Mouse (Mus musculus): ENCODE measurements around the gene Llph. TPM values are rescaled to one million over a fixed set of nuclear protein-coding genes. Genes with fewer than 3 reads are reported as not detected.
"Not testable (repeated sequence)": the region's sequence is repeated elsewhere in the genome, so short reads cannot be mapped to it uniquely, and the experiment has no call there.

The Llph gene
- polyA plus RNA-seq, 2 experiments: 34.6 to 50.9 TPM

DNA sequence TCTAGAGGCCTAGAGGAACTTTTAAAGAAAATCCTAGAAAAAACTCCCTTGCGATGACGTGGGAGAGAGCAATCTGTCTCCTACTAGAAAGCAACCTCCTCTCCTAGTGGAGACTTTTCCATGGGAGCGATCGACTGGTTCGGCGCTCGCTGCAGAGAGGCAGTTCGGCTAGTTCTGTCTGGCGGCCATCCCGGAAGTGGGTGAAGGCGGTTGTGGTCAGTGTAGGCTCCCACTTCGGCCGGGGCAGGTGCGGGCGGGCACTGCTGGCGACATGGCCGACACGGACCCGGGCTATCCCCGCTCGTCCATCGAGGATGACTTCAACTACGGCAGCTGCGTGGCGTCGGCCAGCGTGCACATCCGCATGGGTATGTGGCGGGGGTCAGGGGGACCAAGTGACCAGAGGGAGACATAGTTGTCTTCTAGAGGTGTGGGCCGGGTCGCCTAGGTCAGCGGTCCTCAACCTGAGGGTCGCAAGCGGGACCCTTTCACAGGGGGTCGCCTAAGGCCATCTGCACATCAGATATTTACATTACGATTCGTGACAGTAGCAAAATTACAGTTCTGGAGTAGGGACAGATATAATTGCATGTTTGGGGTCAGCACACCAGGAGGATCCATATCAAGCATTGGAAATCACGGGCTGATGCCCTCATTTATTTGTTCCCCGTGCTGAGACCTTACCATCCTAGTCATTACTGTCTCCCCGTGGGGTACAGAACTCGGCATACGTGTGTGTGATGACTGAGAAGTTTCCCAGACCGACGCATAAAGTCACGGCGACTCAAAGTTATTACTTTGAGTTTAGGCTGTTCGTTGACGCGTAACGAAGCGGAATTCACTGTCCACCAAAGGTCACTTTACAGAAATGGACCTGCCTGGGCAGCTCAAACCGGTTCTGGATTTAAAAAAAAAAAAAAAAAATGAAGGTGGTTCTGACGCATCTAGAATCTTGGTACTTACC, 18.0 kb upstream of the Llph start:
- peak overlapping the region; percentile 77 for H3K9ac ChIP-seq (ENCODE audit: low read depth, low read length, severe bottlenecking)
- TF ChIP-seq POLR2A (IDR thresholded peaks at IDR 0.05; ENCODE audit: borderline replicate concordance, extremely low read depth, insufficient read depth, insufficient read length): no peak
- 3% methylated on average over 53 of the region's 53 CpGs for WGBS
- DNase-seq (ENCODE audit: low spot score) (peak; percentile 92), ATAC-seq (ENCODE audit: low FRiP score, low read depth) (peak; percentile 87)
- H3K4me1 ChIP-seq (ENCODE audit: control insufficient read depth, insufficient read depth, low read length): no peaks in the 10 kb centered on the region; the same call in none of the 2 replicates
- H3K9me3 ChIP-seq (ENCODE audit: control insufficient read depth, low read length): peaks cover 8% of the 10 kb centered on the region
- H3K4me3 ChIP-seq (replicated peaks; ENCODE audit: low read length): peak overlapping the region; percentile 95
- H3K27ac ChIP-seq (replicated peaks; ENCODE audit: low read depth, low read length): no peak overlapping the region
- H3K4me2 ChIP-seq (replicated peaks; ENCODE audit: low read depth, low read length, severe bottlenecking): peak overlapping the region; percentile 77
- no peaks in the 10 kb centered on the region for H3K27me3 ChIP-seq (ENCODE audit: control insufficient read depth, insufficient read depth, low read length)
- no peaks in the 10 kb centered on the region for H3K36me3 ChIP-seq (ENCODE audit: control insufficient read depth, insufficient read depth, low read length)

DNA sequence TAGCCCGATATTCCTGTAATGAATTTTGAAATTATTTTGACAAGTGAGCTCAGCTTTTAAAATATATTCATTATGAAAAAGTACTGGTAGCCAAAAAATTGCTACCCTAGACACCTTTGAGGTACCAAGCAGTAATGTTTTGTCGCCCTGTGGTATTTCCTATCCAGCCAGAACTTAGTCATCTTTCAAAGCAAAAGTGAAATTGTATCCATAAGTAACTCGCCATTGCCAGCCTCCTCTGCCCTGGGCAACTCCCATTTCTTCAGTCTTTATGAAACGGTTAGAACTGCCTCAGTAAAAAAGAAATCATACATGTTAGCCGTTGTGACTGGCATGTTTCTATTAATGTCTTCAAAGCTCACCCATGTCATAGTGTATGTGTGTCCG, 17.3 kb upstream of the Llph start:
- 57% methylated on average over 6 of the region's 6 CpGs for WGBS
- Histone ChIP-seq H3K9ac (ENCODE audit: low read depth, low read length, severe bottlenecking) (peak overlapping the region; percentile 77), H3K4me1 (ENCODE audit: control insufficient read depth, insufficient read depth, low read length) (no peaks in the 10 kb centered on the region; the same call in none of the 2 replicates), H3K4me3 (replicated peaks; ENCODE audit: low read length) (peak overlapping the region; percentile 95), H3K36me3 (ENCODE audit: control insufficient read depth, insufficient read depth, low read length) (no peaks in the 10 kb centered on the region), H3K4me2 (replicated peaks; ENCODE audit: low read depth, low read length, severe bottlenecking) (peak overlapping the region; percentile 77), H3K27me3 (ENCODE audit: control insufficient read depth, insufficient read depth, low read length) (no peaks in the 10 kb centered on the region), H3K27ac (replicated peaks; ENCODE audit: low read depth, low read length) (no peak overlapping the region), H3K9me3 (ENCODE audit: control insufficient read depth, low read length) (peaks cover 8% of the 10 kb centered on the region)
- TF ChIP-seq POLR2A (IDR thresholded peaks at IDR 0.05; ENCODE audit: borderline replicate concordance, extremely low read depth, insufficient read depth, insufficient read length): no peak
- ATAC-seq (ENCODE audit: low FRiP score, low read depth) (no peak), DNase-seq (ENCODE audit: low spot score) (no peak)

DNA sequence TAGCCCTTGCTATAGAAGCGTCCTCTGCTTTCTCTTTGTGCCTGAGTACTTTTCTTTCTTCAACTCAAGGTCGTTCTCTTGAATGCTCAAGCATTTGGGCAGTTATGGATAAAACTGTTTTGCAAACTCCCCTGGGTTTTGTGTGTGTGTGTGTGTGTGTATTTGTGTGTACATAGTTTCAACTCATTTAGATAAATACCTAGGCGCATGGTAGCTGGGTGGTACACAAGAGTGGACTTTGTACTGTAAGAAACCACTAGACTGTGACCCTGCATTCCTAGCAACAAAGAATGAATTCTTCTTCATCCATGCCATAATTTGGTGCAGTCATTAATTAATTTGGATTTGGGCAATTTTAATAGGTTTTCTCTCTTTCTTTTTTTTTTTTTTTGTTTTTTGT, 16.8 kb upstream of the Llph start:
- DNase-seq (ENCODE audit: low spot score): no peak
- H3K4me2 ChIP-seq (replicated peaks; ENCODE audit: low read depth, low read length, severe bottlenecking): no peak overlapping the region
- no peak for TF ChIP-seq POLR2A (IDR thresholded peaks at IDR 0.05; ENCODE audit: borderline replicate concordance, extremely low read depth, insufficient read depth, insufficient read length)
- ATAC-seq (ENCODE audit: low FRiP score, low read depth): no peak
- H3K9ac ChIP-seq (ENCODE audit: low read depth, low read length, severe bottlenecking): no peak overlapping the region
- H3K27me3 ChIP-seq (ENCODE audit: control insufficient read depth, insufficient read depth, low read length): no peaks in the 10 kb centered on the region
- H3K4me3 ChIP-seq (replicated peaks; ENCODE audit: low read length): no peak overlapping the region
- H3K27ac ChIP-seq (replicated peaks; ENCODE audit: low read depth, low read length): no peak overlapping the region
- no peaks in the 10 kb centered on the region for H3K36me3 ChIP-seq (ENCODE audit: control insufficient read depth, insufficient read depth, low read length)
- peaks cover 8% of the 10 kb centered on the region for H3K9me3 ChIP-seq (ENCODE audit: control insufficient read depth, low read length)
- 89% methylated on average over 3 of the region's 3 CpGs for WGBS
- H3K4me1 ChIP-seq (ENCODE audit: control insufficient read depth, insufficient read depth, low read length): no peaks in the 10 kb centered on the region; the same call in none of the 2 replicates

DNA sequence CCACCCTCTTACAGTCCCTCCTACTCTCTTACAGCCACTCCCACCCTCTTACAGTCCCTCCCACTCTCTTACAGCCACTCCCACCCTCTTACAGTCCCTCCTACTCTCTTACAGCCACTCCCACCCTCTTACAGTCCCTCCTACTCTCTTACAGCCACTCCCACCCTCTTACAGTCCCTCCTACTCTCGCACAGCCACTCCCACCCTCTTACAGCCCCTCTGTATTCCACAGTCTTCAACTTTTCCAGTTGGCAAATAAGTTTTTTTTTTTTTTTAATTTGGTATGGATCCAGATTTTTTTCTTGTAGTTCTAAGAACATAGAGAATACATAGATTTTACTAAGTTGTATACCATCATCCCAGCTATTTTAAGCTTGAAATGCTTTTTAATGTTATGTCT, 9.8 kb upstream of the Llph start:
- not testable (repeated sequence) for H3K27ac ChIP-seq (replicated peaks; ENCODE audit: low read depth, low read length); H3K9ac ChIP-seq (ENCODE audit: low read depth, low read length, severe bottlenecking); H3K9me3 ChIP-seq (ENCODE audit: control insufficient read depth, low read length); H3K27me3 ChIP-seq (ENCODE audit: control insufficient read depth, insufficient read depth, low read length); DNase-seq (ENCODE audit: low spot score); ATAC-seq (ENCODE audit: low FRiP score, low read depth); H3K4me1 ChIP-seq (ENCODE audit: control insufficient read depth, insufficient read depth, low read length); H3K4me3 ChIP-seq (replicated peaks; ENCODE audit: low read length); H3K4me2 ChIP-seq (replicated peaks; ENCODE audit: low read depth, low read length, severe bottlenecking)
- 78% methylated on average over 1 of the region's 1 CpGs for WGBS
- H3K36me3 ChIP-seq (ENCODE audit: control insufficient read depth, insufficient read depth, low read length): peaks cover 23% of the 10 kb centered on the region

DNA sequence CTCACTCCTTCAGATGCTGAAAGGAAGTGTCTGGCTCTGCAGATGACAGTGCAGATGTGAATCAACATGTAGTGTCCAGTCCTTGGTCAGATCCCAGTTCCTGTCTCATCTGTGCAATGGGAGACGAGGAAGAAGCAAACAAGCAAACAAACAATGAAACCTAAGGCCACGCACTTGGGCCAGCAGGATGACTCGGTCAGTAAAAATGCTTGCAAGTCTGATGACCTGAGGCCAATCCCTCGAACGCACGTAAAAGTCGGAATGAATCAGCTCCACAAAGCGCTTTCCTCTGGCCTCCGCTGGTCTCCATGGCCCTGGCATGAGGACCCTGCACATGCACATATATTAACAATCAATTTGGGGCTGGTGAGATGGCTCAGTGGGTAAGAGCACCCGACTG, 7.9 kb upstream of the Llph start:
- Histone ChIP-seq H3K4me2 (replicated peaks; ENCODE audit: low read depth, low read length, severe bottlenecking) (no peak overlapping the region), H3K4me1 (ENCODE audit: control insufficient read depth, insufficient read depth, low read length) (no peaks in the 10 kb centered on the region), H3K36me3 (ENCODE audit: control insufficient read depth, insufficient read depth, low read length) (peaks cover 27% of the 10 kb centered on the region), H3K9me3 (ENCODE audit: control insufficient read depth, low read length) (no peaks in the 10 kb centered on the region), H3K4me3 (replicated peaks; ENCODE audit: low read length) (no peak overlapping the region), H3K27ac (replicated peaks; ENCODE audit: low read depth, low read length) (no peak overlapping the region), H3K9ac (ENCODE audit: low read depth, low read length, severe bottlenecking) (no peak overlapping the region), H3K27me3 (ENCODE audit: control insufficient read depth, insufficient read depth, low read length) (no peaks in the 10 kb centered on the region)
- DNase-seq (ENCODE audit: low spot score): no peak
- ATAC-seq (ENCODE audit: low FRiP score, low read depth): no peak
- 84% methylated on average over 10 of the region's 10 CpGs for WGBS
- TF ChIP-seq POLR2A (IDR thresholded peaks at IDR 0.05; ENCODE audit: borderline replicate concordance, extremely low read depth, insufficient read depth, insufficient read length): no peak
